Mouse (Mus musculus): ENCODE measurements around the gene Vasn. TPM values are rescaled to one million over a fixed set of nuclear protein-coding genes. Genes with fewer than 3 reads are reported as not detected.

Gene Vasn
- polyA plus RNA-seq, 1 experiment from 2014 or later, result 9.4 TPM

- no peaks in the 10 kb centered on the region for H3K4me1 ChIP-seq (replicated peaks; ENCODE audit: control insufficient read depth, insufficient read depth, low read length)
- H3K4me2 ChIP-seq (replicated peaks; ENCODE audit: low read depth, low read length), result no peak overlapping the region
- WGBS, result 13% methylated on average over 2 of the region's 2 CpGs
Observed at GRCm38 (mm10) chr16:4659326-4659725, 19.6 kb downstream of the Vasn start.

GRCm38 (mm10) chr16:4661605-4662004, 21.9 kb downstream of the Vasn start:
- ATAC-seq (ENCODE audit: low FRiP score), result no peak
- H3K9me3 ChIP-seq (ENCODE audit: control insufficient read depth, low read length), result no peaks in the 10 kb centered on the region
- H3K9ac ChIP-seq (ENCODE audit: low read depth, low read length), result no peak overlapping the region
- H3K4me1 ChIP-seq (replicated peaks; ENCODE audit: control insufficient read depth, insufficient read depth, low read length), result no peaks in the 10 kb centered on the region
- H3K4me3 ChIP-seq (ENCODE audit: low read depth, low read length), result no peak overlapping the region
- WGBS, result 78% methylated on average over 2 of the region's 2 CpGs
- no peaks in the 10 kb centered on the region for H3K27me3 ChIP-seq (ENCODE audit: control insufficient read depth, insufficient read depth, low read length)
- H3K27ac ChIP-seq (ENCODE audit: low read depth, low read length), result no peak overlapping the region
- H3K4me2 ChIP-seq (replicated peaks; ENCODE audit: low read depth, low read length), result no peak overlapping the region
- H3K36me3 ChIP-seq (ENCODE audit: control insufficient read depth, insufficient read depth, low read length), result 0 out of 2 replicates have a peak, but pooled peaks cover 2% of the 10 kb centered on the region
- no peak for DNase-seq (ENCODE audit: low spot score)

More at GRCm38 (mm10) chr16:4659326-4659725, 19.6 kb downstream of the Vasn start:
- Histone ChIP-seq H3K9ac (ENCODE audit: low read depth, low read length) (no peak overlapping the region), H3K27me3 (ENCODE audit: control insufficient read depth, insufficient read depth, low read length) (no peaks in the 10 kb centered on the region), H3K4me3 (ENCODE audit: low read depth, low read length) (no peak overlapping the region), H3K27ac (ENCODE audit: low read depth, low read length) (no peak overlapping the region), H3K9me3 (ENCODE audit: control insufficient read depth, low read length) (no peaks in the 10 kb centered on the region), H3K36me3 (ENCODE audit: control insufficient read depth, insufficient read depth, low read length) (0 out of 2 replicates have a peak, but pooled peaks cover 2% of the 10 kb centered on the region)
- DNase-seq (ENCODE audit: low spot score), result no peak
- ATAC-seq (ENCODE audit: low FRiP score), result no peak

DNA sequence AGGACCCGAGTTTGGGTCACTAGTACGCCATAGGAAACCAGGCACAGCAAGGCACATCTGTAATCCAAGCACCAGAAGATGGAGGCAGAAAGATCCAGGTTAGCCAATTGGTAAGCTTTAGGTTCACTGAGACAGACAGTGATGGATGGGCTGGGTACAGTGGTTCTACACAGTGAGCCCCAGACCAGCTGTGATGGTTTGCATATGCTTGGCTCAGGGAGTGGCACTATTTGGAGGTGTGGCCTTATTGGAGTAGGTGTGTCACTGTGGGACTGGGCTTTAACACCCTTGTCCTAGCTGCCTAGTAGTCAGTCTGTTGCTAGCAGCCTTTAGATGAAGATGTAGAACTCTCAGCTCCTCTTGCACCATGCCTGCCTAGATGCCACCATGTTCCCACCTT, 24.1 kb downstream of the Vasn start:
- 0 out of 2 replicates have a peak, but pooled peaks cover 2% of the 10 kb centered on the region for H3K36me3 ChIP-seq (ENCODE audit: control insufficient read depth, insufficient read depth, low read length)

DNA sequence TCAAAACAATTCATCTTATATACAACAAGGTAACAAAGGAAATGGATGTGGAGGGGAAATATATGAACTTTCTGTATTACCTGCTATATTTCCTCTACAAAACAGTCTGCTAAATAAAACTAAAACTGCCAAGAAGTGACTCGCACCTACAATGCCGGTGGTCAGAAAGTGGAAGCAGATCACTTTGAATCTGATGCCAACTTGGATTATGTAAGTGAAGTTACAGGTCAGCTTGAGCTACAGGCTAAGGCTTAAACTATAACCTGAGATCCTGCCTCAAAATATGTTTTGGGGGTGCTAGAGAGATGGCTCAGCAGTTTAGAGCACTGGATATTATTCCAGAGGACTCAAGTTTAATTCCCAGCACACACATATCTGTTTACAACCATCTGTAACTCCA, 26.0 kb downstream of the Vasn start:
- no peak for DNase-seq (ENCODE audit: low spot score)
- H3K4me3 ChIP-seq (ENCODE audit: low read depth, low read length), result no peak overlapping the region
- ATAC-seq (ENCODE audit: low FRiP score), result no peak
- no peaks in the 10 kb centered on the region for H3K27me3 ChIP-seq (ENCODE audit: control insufficient read depth, insufficient read depth, low read length)
- H3K9ac ChIP-seq (ENCODE audit: low read depth, low read length), result no peak overlapping the region
- H3K9me3 ChIP-seq (ENCODE audit: control insufficient read depth, low read length), result no peaks in the 10 kb centered on the region
- WGBS, result 100% methylated on average over 2 of the region's 2 CpGs
- no peak overlapping the region for H3K27ac ChIP-seq (ENCODE audit: low read depth, low read length)
- no peaks in the 10 kb centered on the region for H3K36me3 ChIP-seq (ENCODE audit: control insufficient read depth, insufficient read depth, low read length)
- no peak overlapping the region for H3K4me2 ChIP-seq (replicated peaks; ENCODE audit: low read depth, low read length)
- H3K4me1 ChIP-seq (replicated peaks; ENCODE audit: control insufficient read depth, insufficient read depth, low read length), result no peaks in the 10 kb centered on the region

More for the DNA sequence above, 24.1 kb downstream of the Vasn start:
- Histone ChIP-seq H3K27me3 (ENCODE audit: control insufficient read depth, insufficient read depth, low read length) (no peaks in the 10 kb centered on the region), H3K9me3 (ENCODE audit: control insufficient read depth, low read length) (no peaks in the 10 kb centered on the region), H3K27ac (ENCODE audit: low read depth, low read length) (no peak overlapping the region), H3K9ac (ENCODE audit: low read depth, low read length) (no peak overlapping the region), H3K4me3 (ENCODE audit: low read depth, low read length) (no peak overlapping the region), H3K4me2 (replicated peaks; ENCODE audit: low read depth, low read length) (no peak overlapping the region), H3K4me1 (replicated peaks; ENCODE audit: control insufficient read depth, insufficient read depth, low read length) (no peaks in the 10 kb centered on the region)
- ATAC-seq (ENCODE audit: low FRiP score) (no peak), DNase-seq (ENCODE audit: low spot score) (no peak)
- 88% methylated on average over 2 of the region's 2 CpGs for WGBS

DNA sequence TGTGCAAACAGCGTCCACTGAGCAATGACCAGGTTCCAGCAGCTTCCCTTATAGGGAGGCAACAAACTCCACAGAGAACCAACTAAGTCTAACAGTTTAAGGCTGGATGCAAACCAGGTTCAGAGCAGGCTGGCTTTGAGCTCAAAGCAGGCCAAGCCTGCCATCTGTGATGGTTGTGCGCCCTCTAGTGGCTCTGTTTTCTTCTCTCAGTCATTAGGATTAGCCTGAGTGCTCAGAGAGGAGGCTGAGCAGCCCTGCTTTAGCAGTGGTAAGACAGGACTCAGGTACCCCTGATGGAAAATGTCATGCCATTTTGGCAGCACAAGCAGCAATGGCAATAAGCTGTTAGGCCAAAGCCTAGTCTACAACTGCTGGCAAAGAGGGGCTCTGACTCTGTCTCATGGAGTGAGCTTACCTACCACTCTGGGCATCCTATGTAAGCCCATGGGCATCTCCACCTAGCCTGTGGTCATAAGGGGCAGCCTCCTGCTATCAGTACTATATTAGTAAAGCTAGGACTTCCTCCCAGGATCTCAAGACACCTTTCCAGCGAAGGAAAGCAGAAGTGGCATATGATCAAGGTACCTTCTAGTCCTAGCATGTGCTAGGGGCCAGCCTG, 27.6 kb downstream of the Vasn start:
- Histone ChIP-seq H3K4me3 (ENCODE audit: low read depth, low read length) (no peak overlapping the region), H3K9me3 (ENCODE audit: control insufficient read depth, low read length) (no peaks in the 10 kb centered on the region), H3K9ac (ENCODE audit: low read depth, low read length) (no peak overlapping the region), H3K4me1 (replicated peaks; ENCODE audit: control insufficient read depth, insufficient read depth, low read length) (no peaks in the 10 kb centered on the region), H3K27me3 (ENCODE audit: control insufficient read depth, insufficient read depth, low read length) (no peaks in the 10 kb centered on the region), H3K27ac (ENCODE audit: low read depth, low read length) (no peak overlapping the region), H3K36me3 (ENCODE audit: control insufficient read depth, insufficient read depth, low read length) (no peaks in the 10 kb centered on the region), H3K4me2 (replicated peaks; ENCODE audit: low read depth, low read length) (no peak overlapping the region)
- peak; percentile 71 for ATAC-seq (ENCODE audit: low FRiP score)
- peak; percentile 93 for DNase-seq (ENCODE audit: low spot score)
- WGBS, result 29% methylated on average over 3 of the region's 3 CpGs

DNA sequence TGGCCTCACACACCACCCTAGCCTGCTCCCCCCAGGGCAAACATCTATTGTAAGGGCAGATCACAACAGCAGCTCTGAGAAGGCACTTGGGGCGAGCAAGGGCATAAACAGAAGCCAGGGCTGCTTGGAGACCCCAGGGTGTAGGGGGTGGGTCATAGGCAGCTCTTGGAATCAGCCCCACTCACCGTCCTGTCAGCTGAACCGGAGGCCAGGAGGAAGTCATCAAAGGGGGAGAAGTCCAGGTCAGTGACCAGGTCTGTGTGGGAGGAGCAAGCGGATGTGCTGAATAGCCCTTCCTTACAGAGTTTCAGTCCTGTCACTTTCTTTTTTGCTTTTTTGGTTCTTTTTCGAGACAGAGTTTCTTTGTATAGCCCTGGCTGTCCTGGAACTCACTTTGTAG, 30.6 kb downstream of the Vasn start:
- Histone ChIP-seq H3K27me3 (ENCODE audit: control insufficient read depth, insufficient read depth, low read length) (no peaks in the 10 kb centered on the region), H3K4me1 (replicated peaks; ENCODE audit: control insufficient read depth, insufficient read depth, low read length) (no peaks in the 10 kb centered on the region), H3K4me2 (replicated peaks; ENCODE audit: low read depth, low read length) (no peak overlapping the region), H3K27ac (ENCODE audit: low read depth, low read length) (no peak overlapping the region), H3K9ac (ENCODE audit: low read depth, low read length) (no peak overlapping the region), H3K9me3 (ENCODE audit: control insufficient read depth, low read length) (no peaks in the 10 kb centered on the region), H3K4me3 (ENCODE audit: low read depth, low read length) (no peak overlapping the region), H3K36me3 (ENCODE audit: control insufficient read depth, insufficient read depth, low read length) (no peaks in the 10 kb centered on the region)
- DNase-seq (ENCODE audit: low spot score) (no peak), ATAC-seq (ENCODE audit: low FRiP score) (no peak)
- WGBS, result 84% methylated on average over 5 of the region's 5 CpGs

GRCm38 (mm10) chr16:4674091-4674490, 34.4 kb downstream of the Vasn start:
- Histone ChIP-seq H3K9ac (ENCODE audit: low read depth, low read length) (no peak overlapping the region), H3K4me3 (ENCODE audit: low read depth, low read length) (no peak overlapping the region), H3K27me3 (ENCODE audit: control insufficient read depth, insufficient read depth, low read length) (no peaks in the 10 kb centered on the region), H3K4me1 (replicated peaks; ENCODE audit: control insufficient read depth, insufficient read depth, low read length) (peaks cover 3% of the 10 kb centered on the region; the same call in 1 of the 2 replicates), H3K36me3 (ENCODE audit: control insufficient read depth, insufficient read depth, low read length) (no peaks in the 10 kb centered on the region), H3K4me2 (replicated peaks; ENCODE audit: low read depth, low read length) (no peak overlapping the region), H3K9me3 (ENCODE audit: control insufficient read depth, low read length) (no peaks in the 10 kb centered on the region), H3K27ac (ENCODE audit: low read depth, low read length) (no peak overlapping the region)
- DNase-seq (ENCODE audit: low spot score) (no peak), ATAC-seq (ENCODE audit: low FRiP score) (no peak)
- 89% methylated on average over 4 of the region's 4 CpGs for WGBS

DNA sequence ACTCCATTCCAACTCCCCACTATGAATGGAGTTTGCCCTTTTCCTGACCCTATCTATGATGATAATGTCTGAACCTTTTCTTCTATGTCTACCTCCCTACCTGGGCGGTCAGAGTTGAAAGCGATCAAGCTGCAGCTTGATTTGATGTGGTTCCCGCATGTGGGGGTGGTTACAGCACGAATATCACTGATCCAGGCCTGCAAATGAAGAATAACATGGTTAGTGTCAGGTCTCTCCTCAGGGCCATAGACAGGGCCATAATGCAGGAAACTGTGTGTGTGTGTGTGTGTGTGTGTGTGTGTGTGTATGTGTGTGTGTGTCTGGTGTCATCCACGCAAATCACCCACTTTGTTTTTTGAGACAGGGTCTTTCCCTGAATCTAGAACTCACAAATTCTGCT, 37.1 kb downstream of the Vasn start:
- Histone ChIP-seq H3K27me3 (ENCODE audit: control insufficient read depth, insufficient read depth, low read length) (no peaks in the 10 kb centered on the region), H3K9me3 (ENCODE audit: control insufficient read depth, low read length) (no peaks in the 10 kb centered on the region), H3K27ac (ENCODE audit: low read depth, low read length) (no peak overlapping the region), H3K4me1 (replicated peaks; ENCODE audit: control insufficient read depth, insufficient read depth, low read length) (peaks cover 3% of the 10 kb centered on the region; the same call in 1 of the 2 replicates), H3K9ac (ENCODE audit: low read depth, low read length) (no peak overlapping the region), H3K4me3 (ENCODE audit: low read depth, low read length) (no peak overlapping the region), H3K4me2 (replicated peaks; ENCODE audit: low read depth, low read length) (no peak overlapping the region), H3K36me3 (ENCODE audit: control insufficient read depth, insufficient read depth, low read length) (no peaks in the 10 kb centered on the region)
- DNase-seq (ENCODE audit: low spot score) (no peak), ATAC-seq (ENCODE audit: low FRiP score) (no peak)
- 85% methylated on average over 5 of the region's 5 CpGs for WGBS

- Histone ChIP-seq H3K4me2 (replicated peaks; ENCODE audit: low read depth, low read length) (no peak overlapping the region), H3K27me3 (ENCODE audit: control insufficient read depth, insufficient read depth, low read length) (no peaks in the 10 kb centered on the region), H3K27ac (ENCODE audit: low read depth, low read length) (no peak overlapping the region), H3K9me3 (ENCODE audit: control insufficient read depth, low read length) (no peaks in the 10 kb centered on the region), H3K4me1 (replicated peaks; ENCODE audit: control insufficient read depth, insufficient read depth, low read length) (peaks cover 3% of the 10 kb centered on the region; the same call in 1 of the 2 replicates), H3K36me3 (ENCODE audit: control insufficient read depth, insufficient read depth, low read length) (no peaks in the 10 kb centered on the region), H3K4me3 (ENCODE audit: low read depth, low read length) (0 out of 2 replicates have a peak overlapping the region, but pooled peaks have one; percentile 58), H3K9ac (ENCODE audit: low read depth, low read length) (no peak overlapping the region)
- 81% methylated on average over 5 of the region's 5 CpGs for WGBS
- no peak for DNase-seq (ENCODE audit: low spot score)
- no peak for ATAC-seq (ENCODE audit: low FRiP score)
Observed at GRCm38 (mm10) chr16:4678080-4678479, 38.3 kb downstream of the Vasn start.
